Mouse (Mus musculus) B cell, adult 2 months (primary cell): ENCODE results near the gene Stx4a.
"Not testable (repeated sequence)": the region's sequence is repeated elsewhere in the genome, so short reads cannot be mapped to it uniquely, and the experiment has no call there.

Source experiments
- DNase-seq, 2 experiments: peaks; one replicate each; pipeline ENCODE4 v3.0.0; 2022

The Stx4a gene

GRCm38 (mm10) chr7:127870136-127870821 is 46.2 kb downstream of the Stx4a start:
- DNase-seq, result peak in 1 of 2 experiments; percentile 14

GRCm38 (mm10) chr7:127874812-127875626 is 50.9 kb downstream of the Stx4a start:
- no peak for DNase-seq

- peak; percentile 90 to 91 for DNase-seq
Measured at GRCm38 (mm10) chr7:127875627-127876001, 51.5 kb downstream of the Stx4a start.

- DNase-seq, result peak; percentile 73 to 80
Measured at GRCm38 (mm10) chr7:127876041-127876466, 52.0 kb downstream of the Stx4a start, which contains the start of gene Zfp646. Gene Zfp646 (plus strand): TSS chr7:127876221.

- peak; percentile 92 for DNase-seq
Measured at GRCm38 (mm10) chr7:127876467-127877348, 52.6 kb downstream of the Stx4a start, which contains the start of gene Zfp668. Gene Zfp668 (minus strand): TSS chr7:127876828.

GRCm38 (mm10) chr7:127879301-127879700 is 55.2 kb downstream of the Stx4a start:
- no peak for DNase-seq

- no peak for DNase-seq
Measured at GRCm38 (mm10) chr7:127880431-127880830, 56.3 kb downstream of the Stx4a start.

- DNase-seq, result no peak
Measured at GRCm38 (mm10) chr7:127885951-127886350, 61.9 kb downstream of the Stx4a start.

GRCm38 (mm10) chr7:127886551-127886950 is 62.5 kb downstream of the Stx4a start:
- DNase-seq, result no peak

- no peak for DNase-seq
Measured at GRCm38 (mm10) chr7:127887191-127887590, 63.1 kb downstream of the Stx4a start.

GRCm38 (mm10) chr7:127887781-127888180 is 63.7 kb downstream of the Stx4a start:
- no peak for DNase-seq

GRCm38 (mm10) chr7:127888821-127889220 is 64.7 kb downstream of the Stx4a start:
- DNase-seq, result no peak

GRCm38 (mm10) chr7:127890798-127891197 is 66.7 kb downstream of the Stx4a start, which contains the start of gene Prss53:
Gene Prss53 (minus strand): TSS chr7:127890970.
- no peak for DNase-seq

GRCm38 (mm10) chr7:127894480-127894879 is 70.4 kb downstream of the Stx4a start:
- DNase-seq, result no peak

- DNase-seq, result peak; percentile 89 to 91
Measured at GRCm38 (mm10) chr7:127895442-127895841, 71.3 kb downstream of the Stx4a start, which contains the start of the genes Gm21974 and Vkorc1. Gene Gm21974 (minus strand): TSS chr7:127895454. Gene Vkorc1 (minus strand): TSS chr7:127895617.

- DNase-seq, result not testable (repeated sequence)
Measured at GRCm38 (mm10) chr7:127895891-127896290, 71.8 kb downstream of the Stx4a start.

- peak; percentile 83 to 87 for DNase-seq
Measured at GRCm38 (mm10) chr7:127896384-127896783, 72.3 kb downstream of the Stx4a start.

- no peak for DNase-seq
Measured at GRCm38 (mm10) chr7:127897542-127897941, 73.4 kb downstream of the Stx4a start.

GRCm38 (mm10) chr7:127898179-127898956 is 74.3 kb downstream of the Stx4a start:
- peak; percentile 22 to 31 for DNase-seq
